Mouse (Mus musculus): ENCODE measurements at regions not wholly inside any gene's neighbourhood (a gene's known extent, or its start where the extent isn't known, plus 50 kb on each side); places are given as distances from the start of the nearest gene placed in this dataset.

DNA sequence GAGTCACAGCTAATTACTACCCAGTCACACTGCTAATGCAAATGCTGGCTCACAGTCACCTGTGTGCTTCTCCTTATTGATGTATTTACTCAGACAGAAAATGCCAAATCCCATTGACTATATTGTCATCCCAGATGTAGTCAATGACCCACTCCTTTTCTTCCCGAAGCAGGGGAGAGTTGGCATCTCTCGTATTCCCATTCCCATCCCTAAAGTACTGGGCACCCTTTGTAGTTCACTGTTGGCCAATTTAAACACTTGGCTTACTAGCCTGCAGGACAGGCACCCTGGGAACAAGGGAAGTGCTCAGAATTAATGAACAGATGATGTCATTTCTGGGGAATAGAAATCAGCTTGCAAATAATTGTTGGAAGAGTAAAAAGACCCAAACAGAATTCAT is 114.5 kb downstream of the 4933415F23Rik start:
- no peak for TF ChIP-seq CTCF (IDR thresholded peaks at IDR 0.05)
- TF ChIP-seq EP300 (IDR thresholded peaks at IDR 0.05; ENCODE audit: insufficient read depth, low read depth, low read length), result no peak
- TF ChIP-seq POLR2A (IDR thresholded peaks at IDR 0.05; ENCODE audit: insufficient read depth, low read depth, low read length), result no peak

Data from heart, adult 2 months (tissue).